20 mouse cellular contexts compared by ENCODE assay signal in genomic region chr13:111055817-111056216, GRCm38 (mm10).
A peak's percentile ranks its signal among the peaks of the same experiment; 100 is the strongest.
DNase-seq lines count a peak whose midpoint lies in the region; ATAC-seq lines count a peak whose summit lies in the region.
"Had no signal": no experiment of that assay in that cellular context is flagged by ENCODE, and none has a peak within 500 bp of the region (broad histone marks: within the 10 kb centered on the region; RNA-seq: fewer than 3 reads in every experiment).

No protein-coding gene starts in this region.

- H3K4me3 ChIP-seq in embryonic facial prominence, embryonic 13.5 days = no peak overlapping the region
- no peak overlapping the region for H3K4me3 ChIP-seq in embryonic facial prominence, embryonic 10.5 days
- H3K4me3 ChIP-seq in midbrain, embryonic 11.5 days (ENCODE audit: low read depth, low read length) = no peak overlapping the region
- no peak overlapping the region for H3K4me3 ChIP-seq in midbrain, embryonic 14.5 days (replicated peaks; ENCODE audit: low read depth, low read length)
- H3K4me3 ChIP-seq in limb, embryonic 13.5 days = no peak overlapping the region
- H3K4me3 ChIP-seq: forebrain, embryonic 13.5 days; forebrain, embryonic 15.5 days had no signal

- H3K9ac ChIP-seq in embryonic facial prominence, embryonic 13.5 days = no peak overlapping the region
- H3K9ac ChIP-seq in midbrain, embryonic 11.5 days (ENCODE audit: low read length) = no peak overlapping the region
- no peak overlapping the region for H3K9ac ChIP-seq in midbrain, embryonic 14.5 days (replicated peaks; ENCODE audit: low read length)
- H3K9ac ChIP-seq in limb, embryonic 13.5 days = no peak overlapping the region
- H3K9ac ChIP-seq: forebrain, embryonic 13.5 days; forebrain, embryonic 15.5 days; forebrain, postnatal 0 days had no signal

- ATAC-seq in embryonic facial prominence, embryonic 13.5 days (ENCODE audit: insufficient number of reproducible peaks, insufficient read depth, low FRiP score, low TSS enrichment, low read depth) = no peak
- no peak for ATAC-seq in midbrain, embryonic 11.5 days (ENCODE audit: low FRiP score)
- no peak for ATAC-seq in midbrain, embryonic 14.5 days (ENCODE audit: low FRiP score, low TSS enrichment)
- ATAC-seq in limb, embryonic 13.5 days (ENCODE audit: low FRiP score, low read depth) = peak; percentile 75
- ATAC-seq in CD4-positive, CD25-positive, alpha-beta regulatory T cell, adult 4 months = no peak
- ATAC-seq: forebrain, embryonic 13.5 days; forebrain, embryonic 15.5 days; forebrain, postnatal 0 days had no signal

- peaks cover 6% of the 10 kb centered on the region; the same call in 1 of the 2 replicates for H3K4me1 ChIP-seq in embryonic facial prominence, embryonic 13.5 days
- peaks cover 7% of the 10 kb centered on the region; the same call in 1 of the 2 replicates for H3K4me1 ChIP-seq in embryonic facial prominence, embryonic 10.5 days
- H3K4me1 ChIP-seq in midbrain, embryonic 11.5 days (ENCODE audit: control insufficient read depth, insufficient read depth, low read length) = no peaks in the 10 kb centered on the region
- H3K4me1 ChIP-seq in midbrain, embryonic 14.5 days (ENCODE audit: control insufficient read depth, insufficient read depth, low read length) = no peaks in the 10 kb centered on the region
- H3K4me1 ChIP-seq in limb, embryonic 13.5 days = 0 out of 2 replicates have a peak, but pooled peaks cover 9% of the 10 kb centered on the region
- H3K4me1 ChIP-seq: forebrain, embryonic 13.5 days; forebrain, embryonic 15.5 days had no signal

- no peaks in the 10 kb centered on the region for H3K9me3 ChIP-seq in embryonic facial prominence, embryonic 13.5 days
- H3K9me3 ChIP-seq in embryonic facial prominence, embryonic 10.5 days = no peaks in the 10 kb centered on the region
- no peaks in the 10 kb centered on the region for H3K9me3 ChIP-seq in midbrain, embryonic 11.5 days (ENCODE audit: control insufficient read depth, low read length)
- H3K9me3 ChIP-seq in midbrain, embryonic 14.5 days (ENCODE audit: control insufficient read depth, low read length) = no peaks in the 10 kb centered on the region
- H3K9me3 ChIP-seq in limb, embryonic 13.5 days = no peaks in the 10 kb centered on the region
- H3K9me3 ChIP-seq: forebrain, embryonic 13.5 days; forebrain, embryonic 15.5 days had no signal

- WGBS in embryonic facial prominence, embryonic 13.5 days = 26% methylated on average over 2 of the region's 2 CpGs
- 76% methylated on average over 2 of the region's 2 CpGs for WGBS in embryonic facial prominence, embryonic 10.5 days
- 86% methylated on average over 2 of the region's 2 CpGs for WGBS in midbrain, embryonic 11.5 days
- WGBS in midbrain, embryonic 14.5 days = 92% methylated on average over 2 of the region's 2 CpGs
- 32% methylated on average over 2 of the region's 2 CpGs for WGBS in limb, embryonic 13.5 days

- DNase-seq in embryonic facial prominence, embryonic 10.5 days (ENCODE audit: low spot score) = no peak
- peak; percentile 17 for DNase-seq in midbrain, embryonic 11.5 days (ENCODE audit: low spot score, missing footprints)
- no peak for DNase-seq in midbrain, embryonic 14.5 days
- DNase-seq in gastrocnemius, postnatal 36 days = no peak
- DNase-seq: adrenal gland, adult 2 months; adrenal gland, postnatal 10 days; adrenal gland, postnatal 25 days; B cell, adult 2 months; cerebellum, adult 11 months; cerebellum, adult 18-20 months; cerebellum, adult 8-10 months; cerebellum, adult 9-11 months; cerebellum, postnatal 14 days; cerebellum, postnatal 36 days; forebrain, postnatal 0 days had no signal

- no peaks in the 10 kb centered on the region for H3K36me3 ChIP-seq in embryonic facial prominence, embryonic 13.5 days
- no peaks in the 10 kb centered on the region for H3K36me3 ChIP-seq in embryonic facial prominence, embryonic 10.5 days (replicated peaks)
- H3K36me3 ChIP-seq in midbrain, embryonic 11.5 days (ENCODE audit: control insufficient read depth, insufficient read depth, low read length) = no peaks in the 10 kb centered on the region
- H3K36me3 ChIP-seq in midbrain, embryonic 14.5 days (ENCODE audit: control insufficient read depth, insufficient read depth, low read length) = no peaks in the 10 kb centered on the region
- H3K36me3 ChIP-seq in limb, embryonic 13.5 days = no peaks in the 10 kb centered on the region
- H3K36me3 ChIP-seq: forebrain, embryonic 15.5 days had no signal

- intact Hi-C loops in gastrocnemius, postnatal 36 days (cut with DNase I) = no loop called here

- no peaks in the 10 kb centered on the region for H3K27me3 ChIP-seq in embryonic facial prominence, embryonic 13.5 days
- H3K27me3 ChIP-seq in embryonic facial prominence, embryonic 10.5 days (replicated peaks; ENCODE audit: low read depth, poor library complexity, severe bottlenecking) = no peaks in the 10 kb centered on the region
- no peaks in the 10 kb centered on the region for H3K27me3 ChIP-seq in midbrain, embryonic 11.5 days (ENCODE audit: control insufficient read depth, insufficient read depth, low read length)
- no peaks in the 10 kb centered on the region for H3K27me3 ChIP-seq in midbrain, embryonic 14.5 days (ENCODE audit: control insufficient read depth, insufficient read depth, low read length)
- H3K27me3 ChIP-seq in limb, embryonic 13.5 days = no peaks in the 10 kb centered on the region
- H3K27me3 ChIP-seq: forebrain, embryonic 13.5 days; forebrain, embryonic 15.5 days had no signal

- no peak overlapping the region for H3K4me2 ChIP-seq in embryonic facial prominence, embryonic 13.5 days
- no peak overlapping the region for H3K4me2 ChIP-seq in midbrain, embryonic 11.5 days
- no peak overlapping the region for H3K4me2 ChIP-seq in midbrain, embryonic 14.5 days (ENCODE audit: low read length)
- no peak overlapping the region for H3K4me2 ChIP-seq in limb, embryonic 13.5 days (replicated peaks)
- H3K4me2 ChIP-seq: forebrain, embryonic 13.5 days; forebrain, embryonic 15.5 days had no signal

- H3K27ac ChIP-seq in embryonic facial prominence, embryonic 13.5 days = peak overlapping the region; percentile 78; the same call in 1 of the 2 replicates
- no peak overlapping the region; the same call in 1 of the 2 replicates for H3K27ac ChIP-seq in embryonic facial prominence, embryonic 10.5 days (replicated peaks)
- no peak overlapping the region for H3K27ac ChIP-seq in midbrain, embryonic 11.5 days (ENCODE audit: low read depth, low read length)
- H3K27ac ChIP-seq in midbrain, embryonic 14.5 days (replicated peaks; ENCODE audit: low read depth, low read length) = no peak overlapping the region
- peak overlapping the region; percentile 22; the same call in 1 of the 2 replicates for H3K27ac ChIP-seq in limb, embryonic 13.5 days
- H3K27ac ChIP-seq: forebrain, embryonic 13.5 days; forebrain, embryonic 15.5 days had no signal

Comparison
In these comparisons a context has a peak if more than half of its experiments do, and no peak if none do; other contexts are left out.
1. H3K27ac ChIP-seq: peak in embryonic facial prominence, embryonic 13.5 days (single experiment) and limb, embryonic 13.5 days (single experiment); none in embryonic facial prominence, embryonic 10.5 days (single experiment), midbrain, embryonic 11.5 days (single experiment) and midbrain, embryonic 14.5 days (single experiment).